Mouse (Mus musculus): ENCODE data around the gene Cux2. TPM values are rescaled to one million over a fixed set of nuclear protein-coding genes. Genes with fewer than 3 reads are reported as not detected.

Cux2 gene
- polyA plus RNA-seq, 1 experiment from 2014 or later, result 4.8 TPM

GRCm38 (mm10) chr5:121994808-121995207 lies 55.1 kb downstream of the Cux2 start:
- Histone ChIP-seq H3K4me1 (peaks cover 15% of the 10 kb centered on the region), H3K27me3 (replicated peaks) (0 out of 2 replicates have a peak, but pooled peaks cover 3% of the 10 kb centered on the region), H3K9ac (no peak overlapping the region), H3K4me2 (no peak overlapping the region), H3K36me3 (no peaks in the 10 kb centered on the region), H3K27ac (replicated peaks) (no peak overlapping the region), H3K9me3 (no peaks in the 10 kb centered on the region), H3K4me3 (no peak overlapping the region)
- ATAC-seq (ENCODE audit: extremely low read depth, insufficient number of reproducible peaks, low FRiP score, low TSS enrichment), result no peak
- WGBS, result 76% methylated on average over 12 of the region's 12 CpGs

GRCm38 (mm10) chr5:121991914-121992313 lies 58.0 kb downstream of the Cux2 start:
- H3K27ac ChIP-seq (replicated peaks), result no peak overlapping the region
- no peak overlapping the region for H3K4me3 ChIP-seq
- ATAC-seq (ENCODE audit: extremely low read depth, insufficient number of reproducible peaks, low FRiP score, low TSS enrichment), result no peak
- no peak overlapping the region for H3K9ac ChIP-seq
- 45% methylated on average over 6 of the region's 6 CpGs for WGBS
- H3K4me1 ChIP-seq, result peaks cover 21% of the 10 kb centered on the region
- H3K36me3 ChIP-seq, result no peaks in the 10 kb centered on the region
- H3K27me3 ChIP-seq (replicated peaks), result 0 out of 2 replicates have a peak, but pooled peaks cover 3% of the 10 kb centered on the region
- no peaks in the 10 kb centered on the region for H3K9me3 ChIP-seq
- no peak overlapping the region for H3K4me2 ChIP-seq

DNA sequence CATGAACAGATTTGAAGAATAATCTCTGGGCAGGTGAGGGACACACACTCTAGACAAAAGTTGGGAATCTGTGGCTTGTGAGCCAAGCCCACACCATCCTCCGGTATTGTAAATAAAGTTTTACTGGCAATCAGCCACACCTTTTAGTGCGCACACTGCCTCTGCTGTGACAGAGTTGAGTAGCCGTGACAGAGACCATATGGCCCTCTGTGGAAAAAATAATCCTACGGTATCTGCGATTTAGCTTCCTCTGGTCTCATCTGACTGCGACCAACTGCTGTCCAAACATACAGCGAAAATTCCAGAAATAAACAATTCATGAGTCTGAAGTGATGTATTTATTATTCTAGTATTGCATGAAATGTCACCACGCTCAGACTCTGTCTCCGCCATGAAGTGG lies 64.0 kb downstream of the Cux2 start:
- H3K4me1 ChIP-seq, result peaks cover 61% of the 10 kb centered on the region
- ATAC-seq (ENCODE audit: extremely low read depth, insufficient number of reproducible peaks, low FRiP score, low TSS enrichment), result no peak

GRCm38 (mm10) chr5:121981650-121982131 lies 68.2 kb downstream of the Cux2 start:
- Histone ChIP-seq H3K9me3 (no peaks in the 10 kb centered on the region), H3K9ac (no peak overlapping the region), H3K27ac (replicated peaks) (peak overlapping the region; percentile 17; the same call in 1 of the 2 replicates), H3K4me2 (peak overlapping the region; percentile 37; the same call in 1 of the 2 replicates), H3K27me3 (replicated peaks) (no peaks in the 10 kb centered on the region), H3K4me1 (peaks cover 37% of the 10 kb centered on the region), H3K36me3 (no peaks in the 10 kb centered on the region), H3K4me3 (no peak overlapping the region)
- 34% methylated on average over 16 of the region's 16 CpGs for WGBS
- no peak for ATAC-seq (ENCODE audit: extremely low read depth, insufficient number of reproducible peaks, low FRiP score, low TSS enrichment)

More for the DNA sequence above, 64.0 kb downstream of the Cux2 start:
- H3K4me3 ChIP-seq, result no peak overlapping the region
- no peak overlapping the region for H3K4me2 ChIP-seq
- H3K9ac ChIP-seq, result no peak overlapping the region
- peak overlapping the region; percentile 74 for H3K27ac ChIP-seq (replicated peaks)
- H3K27me3 ChIP-seq (replicated peaks), result no peaks in the 10 kb centered on the region
- H3K36me3 ChIP-seq, result no peaks in the 10 kb centered on the region
- H3K9me3 ChIP-seq, result no peaks in the 10 kb centered on the region
- 45% methylated on average over 9 of the region's 9 CpGs for WGBS

DNA sequence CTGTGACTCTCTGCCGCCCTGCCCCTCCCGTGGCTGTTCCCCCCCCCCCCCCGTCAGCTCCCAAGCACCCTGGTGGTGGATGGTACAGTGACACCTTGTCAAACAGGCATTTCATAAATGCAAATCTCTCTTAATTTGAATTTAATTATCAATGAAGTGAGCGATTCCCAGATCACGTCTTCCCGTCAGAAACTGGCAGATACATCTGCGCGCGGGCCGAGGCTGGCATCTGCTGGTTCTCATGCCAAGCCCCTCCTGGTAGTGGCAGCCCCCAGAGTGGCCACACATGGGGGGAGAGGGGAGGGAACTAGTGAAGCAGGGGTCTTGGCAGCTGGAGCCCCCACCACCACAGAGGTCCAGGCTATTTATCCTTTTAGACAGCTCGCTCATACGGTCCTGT lies 73.6 kb downstream of the Cux2 start:
- Histone ChIP-seq H3K36me3 (0 out of 2 replicates have a peak, but pooled peaks cover 2% of the 10 kb centered on the region), H3K9ac (no peak overlapping the region), H3K27ac (replicated peaks) (no peak overlapping the region), H3K4me2 (no peak overlapping the region), H3K9me3 (no peaks in the 10 kb centered on the region), H3K4me1 (peaks cover 15% of the 10 kb centered on the region), H3K4me3 (no peak overlapping the region), H3K27me3 (replicated peaks) (no peaks in the 10 kb centered on the region)
- WGBS, result 82% methylated on average over 12 of the region's 12 CpGs
- ATAC-seq (ENCODE audit: extremely low read depth, insufficient number of reproducible peaks, low FRiP score, low TSS enrichment), result no peak

GRCm38 (mm10) chr5:121973541-121973940 lies 76.4 kb downstream of the Cux2 start:
- Histone ChIP-seq H3K9ac (no peak overlapping the region), H3K4me1 (peaks cover 15% of the 10 kb centered on the region), H3K4me2 (no peak overlapping the region), H3K9me3 (no peaks in the 10 kb centered on the region), H3K4me3 (no peak overlapping the region), H3K27me3 (replicated peaks) (no peaks in the 10 kb centered on the region), H3K27ac (replicated peaks) (no peak overlapping the region), H3K36me3 (0 out of 2 replicates have a peak, but pooled peaks cover 3% of the 10 kb centered on the region)
- no peak for ATAC-seq (ENCODE audit: extremely low read depth, insufficient number of reproducible peaks, low FRiP score, low TSS enrichment)
- WGBS, result 51% methylated on average over 10 of the region's 10 CpGs

GRCm38 (mm10) chr5:121972680-121973192 lies 77.2 kb downstream of the Cux2 start:
- 51% methylated on average over 23 of the region's 23 CpGs for WGBS
- Histone ChIP-seq H3K27me3 (replicated peaks) (no peaks in the 10 kb centered on the region), H3K9ac (no peak overlapping the region), H3K27ac (replicated peaks) (no peak overlapping the region), H3K4me3 (no peak overlapping the region), H3K9me3 (no peaks in the 10 kb centered on the region), H3K36me3 (0 out of 2 replicates have a peak, but pooled peaks cover 3% of the 10 kb centered on the region), H3K4me1 (peaks cover 18% of the 10 kb centered on the region), H3K4me2 (0 out of 2 replicates have a peak overlapping the region, but pooled peaks have one; percentile 16)
- no peak for ATAC-seq (ENCODE audit: extremely low read depth, insufficient number of reproducible peaks, low FRiP score, low TSS enrichment)

DNA sequence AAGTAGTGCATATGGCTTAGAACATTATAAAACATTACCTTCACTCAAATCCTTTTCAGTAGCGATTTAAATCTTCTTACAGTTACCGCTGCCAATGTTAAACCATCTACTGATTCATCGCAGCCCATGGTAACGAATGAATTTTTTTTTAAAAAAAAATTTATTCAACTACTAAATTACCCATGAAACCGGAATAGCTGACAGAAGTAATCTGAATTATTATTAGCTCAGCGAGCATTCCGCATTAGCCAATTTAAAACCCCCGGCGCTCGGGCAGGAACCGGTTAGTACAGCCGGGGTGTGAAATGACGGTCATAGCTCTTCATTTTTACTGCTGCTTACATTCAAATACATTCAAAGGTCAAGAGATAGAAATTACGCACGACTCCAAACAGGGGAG lies 80.9 kb downstream of the Cux2 start:
- Histone ChIP-seq H3K4me3 (no peak overlapping the region), H3K4me2 (no peak overlapping the region), H3K27me3 (replicated peaks) (no peaks in the 10 kb centered on the region), H3K4me1 (peaks cover 46% of the 10 kb centered on the region), H3K36me3 (0 out of 2 replicates have a peak, but pooled peaks cover 3% of the 10 kb centered on the region), H3K9ac (no peak overlapping the region), H3K27ac (replicated peaks) (no peak overlapping the region), H3K9me3 (no peaks in the 10 kb centered on the region)
- 84% methylated on average over 15 of the region's 15 CpGs for WGBS
- no peak for ATAC-seq (ENCODE audit: extremely low read depth, insufficient number of reproducible peaks, low FRiP score, low TSS enrichment)

DNA sequence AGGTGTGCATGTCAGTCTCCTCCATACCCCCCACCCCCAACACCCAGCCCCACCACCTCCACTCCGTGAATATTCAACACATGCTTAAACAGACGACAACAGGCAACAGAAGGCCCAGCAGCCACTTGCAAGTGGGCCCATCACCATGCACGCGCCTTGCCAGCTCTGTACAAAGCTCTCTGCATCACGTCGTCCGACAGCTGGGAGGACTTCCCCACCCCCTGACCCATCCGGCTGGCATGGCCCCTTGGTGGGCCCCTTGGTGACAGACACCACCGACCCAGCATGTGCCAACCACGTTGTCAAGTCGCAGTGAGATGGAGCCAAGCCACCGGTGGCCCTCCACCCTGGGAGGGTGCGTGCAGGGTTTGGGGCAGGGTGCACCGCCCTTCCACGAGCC lies 81.5 kb downstream of the Cux2 start:
- WGBS, result 66% methylated on average over 15 of the region's 15 CpGs
- Histone ChIP-seq H3K4me2 (no peak overlapping the region), H3K36me3 (0 out of 2 replicates have a peak, but pooled peaks cover 3% of the 10 kb centered on the region), H3K9ac (no peak overlapping the region), H3K4me1 (peaks cover 43% of the 10 kb centered on the region), H3K27ac (replicated peaks) (no peak overlapping the region), H3K4me3 (no peak overlapping the region), H3K9me3 (no peaks in the 10 kb centered on the region), H3K27me3 (replicated peaks) (no peaks in the 10 kb centered on the region)
- no peak for ATAC-seq (ENCODE audit: extremely low read depth, insufficient number of reproducible peaks, low FRiP score, low TSS enrichment)

DNA sequence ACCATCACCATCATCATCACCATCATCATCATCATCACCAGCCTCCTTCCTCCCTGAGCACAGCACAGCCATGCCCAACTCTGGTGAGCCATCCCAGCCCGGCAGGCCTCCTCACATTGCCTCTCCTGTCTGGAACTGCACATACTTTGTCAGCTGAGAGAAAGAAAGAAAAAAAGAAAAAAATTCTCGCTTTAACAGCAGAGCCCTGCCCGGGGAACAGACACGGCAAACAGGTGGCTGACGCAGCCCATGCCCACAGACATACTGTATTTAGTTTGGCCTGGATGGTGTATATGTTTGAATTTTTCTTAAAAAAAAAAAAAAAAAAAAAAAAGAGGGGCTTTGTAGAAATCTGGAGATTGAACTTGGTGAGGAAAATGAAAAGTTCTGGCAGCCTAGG lies 82.4 kb downstream of the Cux2 start:
- Histone ChIP-seq H3K9ac (no peak overlapping the region), H3K4me2 (no peak overlapping the region), H3K27ac (replicated peaks) (peak overlapping the region; percentile 29; the same call in 1 of the 2 replicates), H3K9me3 (no peaks in the 10 kb centered on the region), H3K27me3 (replicated peaks) (no peaks in the 10 kb centered on the region), H3K4me3 (no peak overlapping the region), H3K4me1 (peaks cover 40% of the 10 kb centered on the region), H3K36me3 (0 out of 2 replicates have a peak, but pooled peaks cover 3% of the 10 kb centered on the region)
- ATAC-seq (ENCODE audit: extremely low read depth, insufficient number of reproducible peaks, low FRiP score, low TSS enrichment), result no peak
- WGBS, result 65% methylated on average over 5 of the region's 5 CpGs

GRCm38 (mm10) chr5:121966940-121967339 lies 83.0 kb downstream of the Cux2 start:
- ATAC-seq (ENCODE audit: extremely low read depth, insufficient number of reproducible peaks, low FRiP score, low TSS enrichment), result no peak
- Histone ChIP-seq H3K27ac (replicated peaks) (peak overlapping the region; percentile 49), H3K9me3 (no peaks in the 10 kb centered on the region), H3K27me3 (replicated peaks) (no peaks in the 10 kb centered on the region), H3K4me3 (no peak overlapping the region), H3K36me3 (0 out of 2 replicates have a peak, but pooled peaks cover 3% of the 10 kb centered on the region), H3K9ac (0 out of 2 replicates have a peak overlapping the region, but pooled peaks have one; percentile 29), H3K4me2 (peak overlapping the region; percentile 46), H3K4me1 (peaks cover 44% of the 10 kb centered on the region)
- WGBS, result 25% methylated on average over 16 of the region's 16 CpGs

GRCm38 (mm10) chr5:121962974-121963373 lies 86.9 kb downstream of the Cux2 start:
- Histone ChIP-seq H3K27me3 (replicated peaks) (no peaks in the 10 kb centered on the region), H3K9ac (no peak overlapping the region), H3K4me3 (no peak overlapping the region), H3K36me3 (no peaks in the 10 kb centered on the region), H3K4me1 (peaks cover 76% of the 10 kb centered on the region), H3K4me2 (no peak overlapping the region), H3K27ac (replicated peaks) (no peak overlapping the region), H3K9me3 (no peaks in the 10 kb centered on the region)
- no peak for ATAC-seq (ENCODE audit: extremely low read depth, insufficient number of reproducible peaks, low FRiP score, low TSS enrichment)
- 70% methylated on average over 10 of the region's 10 CpGs for WGBS

All from heart, embryonic 13.5 days (tissue).